Mouse (Mus musculus) CD4-positive, CD25-positive, alpha-beta regulatory T cell, adult 2 months (primary cell): ENCODE results near the gene Cdk4.
"Not testable (repeated sequence)": the region's sequence is repeated elsewhere in the genome, so short reads cannot be mapped to it uniquely, and the experiment has no call there.

Source experiments
- DNase-seq: peaks from one replicate; pipeline ENCODE4 v3.0.0-alpha.2; 2012; ENCODE audit warnings: low read depth, low spot score

Gene Cdk4

DNA sequence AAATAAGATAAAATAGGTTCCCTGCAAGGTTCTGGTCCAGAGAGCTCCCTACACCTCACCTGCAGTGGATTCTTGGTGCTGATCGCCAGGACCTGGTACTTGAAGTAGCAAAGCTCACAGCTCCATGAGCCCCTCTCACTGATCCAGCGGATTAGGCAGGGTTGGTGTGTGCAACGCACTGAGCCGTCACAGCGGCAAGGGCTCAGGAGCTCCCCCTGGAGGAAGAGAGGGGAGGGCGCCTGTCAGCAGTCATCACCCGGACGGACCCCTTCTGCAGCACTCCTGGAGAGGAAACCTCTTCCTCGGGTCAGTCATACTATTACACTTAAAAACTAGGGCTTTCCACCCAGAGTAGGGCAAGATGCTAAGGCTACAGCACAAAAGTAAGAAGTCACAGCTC lies 5.2 kb upstream of the Cdk4 start:
- peak; percentile 90 for DNase-seq

GRCm38 (mm10) chr10:127058708-127059107 lies 4.6 kb upstream of the Cdk4 start:
- no peak for DNase-seq

- peak; percentile 59 for DNase-seq
These were observed 4.0 kb upstream of the Cdk4 start for GRCm38 (mm10) chr10:127059174-127059967.

DNA sequence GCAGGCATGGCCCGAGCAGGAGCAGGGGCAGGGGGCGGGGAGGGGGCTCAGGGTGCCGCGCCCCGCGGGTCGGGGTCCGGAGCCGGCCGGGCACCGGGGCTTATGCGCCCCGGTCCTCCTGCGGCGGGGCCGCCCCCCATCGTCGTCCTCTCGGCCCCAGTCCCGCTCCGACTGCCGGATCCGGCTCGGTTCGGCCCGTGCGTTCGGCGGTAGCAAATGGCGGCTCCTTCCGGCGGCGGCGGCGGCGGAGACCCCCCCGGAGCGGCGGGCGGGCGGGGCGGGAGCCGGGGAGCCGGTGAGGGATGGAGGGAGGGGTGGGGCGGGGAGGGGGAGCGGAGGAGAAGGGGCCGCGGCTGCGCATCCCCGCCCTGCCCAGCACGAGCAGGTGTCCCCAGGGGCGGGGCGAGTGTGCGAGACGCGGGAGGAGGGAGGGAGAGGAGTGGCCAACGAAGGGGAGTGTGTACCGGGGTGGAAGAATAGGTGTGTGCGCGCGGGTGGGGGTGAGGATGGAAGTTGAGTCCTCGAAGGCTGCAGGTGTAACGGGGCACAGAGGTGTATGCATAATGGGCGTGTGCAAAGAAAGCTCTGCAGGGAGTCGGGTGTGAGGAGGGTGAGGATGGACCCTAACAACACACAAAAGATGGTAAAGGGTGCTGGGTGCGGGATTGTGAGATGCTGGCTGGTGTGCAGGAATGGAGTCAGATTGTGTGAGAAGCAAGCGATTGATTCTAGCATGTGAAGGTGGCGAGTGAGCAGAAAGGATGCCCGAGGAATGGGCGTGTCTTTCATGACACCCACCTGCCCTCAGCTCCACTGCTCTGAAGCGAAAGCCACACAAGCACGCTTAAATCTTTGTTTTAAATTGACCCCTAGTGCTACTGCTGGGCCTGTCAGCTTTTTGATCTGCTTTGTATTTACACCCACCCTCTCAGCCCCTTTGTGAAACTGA lies 3.1 kb upstream of the Cdk4 start, which contains the start of gene March9:
Gene March9 (minus strand): TSS at position 217 of the 949 bp plus-strand sequence.
- peak; percentile 90 for DNase-seq

- no peak for DNase-seq
These were observed 2.2 kb upstream of the Cdk4 start for GRCm38 (mm10) chr10:127061085-127061484.

GRCm38 (mm10) chr10:127061513-127061912 lies 1.8 kb upstream of the Cdk4 start:
- no peak for DNase-seq

DNA sequence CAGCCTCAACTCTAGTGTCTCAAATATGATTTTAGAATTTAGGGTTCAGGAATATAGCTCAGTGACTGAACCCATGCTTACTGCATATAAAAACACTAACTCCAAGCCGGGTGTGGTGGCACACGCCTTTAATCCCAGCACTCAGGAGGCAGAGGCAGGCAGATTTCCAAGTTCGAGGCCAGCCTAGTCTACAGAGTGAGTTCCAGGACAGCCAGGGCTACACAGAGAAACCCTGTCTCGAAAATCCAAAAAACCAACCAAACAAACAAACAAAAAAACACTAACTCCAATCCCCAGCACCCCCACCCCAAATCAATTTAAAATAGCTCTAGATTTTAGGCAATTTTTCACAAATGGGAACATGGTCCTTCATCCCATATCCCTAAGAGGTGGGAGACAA lies 1.2 kb upstream of the Cdk4 start:
- not testable (repeated sequence) for DNase-seq

- no peak for DNase-seq
These were observed 831 bp upstream of the Cdk4 start for GRCm38 (mm10) chr10:127062503-127062902.

GRCm38 (mm10) chr10:127063913-127064870 lies 858 bp downstream of the Cdk4 start:
- DNase-seq: no peak

DNA sequence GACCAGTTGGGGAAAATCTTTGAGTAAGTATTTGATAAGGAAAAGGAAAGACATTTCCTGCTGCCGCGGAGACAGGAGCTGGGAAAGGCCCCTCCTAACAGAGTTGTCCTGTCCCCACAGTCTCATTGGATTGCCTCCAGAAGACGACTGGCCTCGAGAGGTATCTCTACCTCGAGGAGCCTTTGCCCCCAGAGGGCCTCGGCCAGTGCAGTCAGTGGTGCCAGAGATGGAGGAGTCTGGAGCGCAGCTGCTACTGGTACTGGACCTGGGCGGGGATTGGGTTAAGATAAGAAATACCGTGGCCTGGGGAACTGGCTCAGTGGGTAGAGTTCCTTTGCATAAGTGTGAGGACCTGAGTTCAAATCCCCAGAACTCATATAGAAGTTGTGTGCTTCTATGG lies 2.6 kb downstream of the Cdk4 start:
- DNase-seq: no peak

DNA sequence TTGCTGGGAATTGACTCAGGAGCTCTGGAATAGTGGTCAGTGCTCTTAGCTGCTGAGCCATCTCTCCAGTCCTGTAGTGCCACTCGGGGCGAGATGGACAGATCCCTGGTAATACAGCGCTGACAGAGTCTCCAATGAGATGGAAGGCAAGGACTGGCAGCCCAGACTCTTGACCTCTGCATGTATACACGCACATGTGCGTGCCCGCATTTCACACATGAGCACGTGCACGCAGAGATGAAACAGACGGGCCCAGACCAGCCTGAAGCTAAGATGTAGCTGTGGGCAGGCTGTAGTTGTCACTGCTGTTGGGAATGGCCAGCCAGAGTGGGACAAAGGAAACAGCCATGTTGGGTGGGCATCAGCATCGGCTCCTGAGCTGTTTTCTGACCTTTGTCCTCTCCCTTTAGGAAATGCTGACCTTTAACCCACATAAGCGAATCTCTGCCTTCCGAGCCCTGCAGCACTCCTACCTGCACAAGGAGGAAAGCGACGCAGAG lies 3.2 kb downstream of the Cdk4 start:
- DNase-seq: no peak

GRCm38 (mm10) chr10:127068360-127069038 lies 5.2 kb downstream of the Cdk4 start:
- no peak for DNase-seq

DNA sequence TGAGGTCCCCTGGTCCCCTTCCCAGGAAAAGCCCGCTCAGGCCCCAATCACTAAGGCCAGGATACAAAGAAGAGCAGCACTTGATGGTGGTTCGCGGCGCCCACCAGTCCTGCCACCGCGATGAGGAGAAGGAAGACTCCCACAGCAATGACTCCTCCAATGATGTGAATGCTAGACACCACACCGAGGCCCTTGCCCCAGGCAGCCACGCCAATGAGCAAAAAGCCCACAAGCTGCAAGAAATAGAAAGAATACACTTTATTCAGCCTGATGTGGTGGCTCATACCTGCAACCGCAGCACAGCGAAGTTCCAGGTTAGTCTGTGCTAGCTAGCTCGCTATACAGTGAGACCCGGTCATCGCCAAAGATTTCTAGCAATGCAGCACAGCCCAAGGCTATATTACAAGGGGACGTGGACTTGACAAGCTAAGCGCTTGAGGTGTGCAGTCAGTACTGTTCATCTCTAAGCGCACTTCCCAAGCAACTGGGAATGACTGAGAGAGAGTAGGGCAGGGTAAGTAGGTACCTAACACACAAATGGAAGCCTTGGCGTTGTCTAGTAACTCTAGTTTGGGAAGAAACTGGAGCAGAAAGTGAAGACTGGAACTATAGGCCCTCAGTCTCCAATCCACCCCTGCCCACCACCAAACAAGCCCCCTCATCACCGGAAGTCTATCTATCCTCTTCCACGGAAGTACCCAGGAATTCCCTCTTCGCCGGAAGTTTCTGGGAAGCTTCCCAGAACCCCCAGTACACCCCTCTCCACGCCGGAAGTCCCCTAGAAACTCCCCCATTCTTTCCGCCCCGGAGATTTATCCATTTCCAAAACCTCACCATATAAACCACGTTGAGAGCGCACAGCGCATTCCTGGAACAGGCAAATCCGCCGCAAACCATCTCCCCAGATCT lies 6.2 kb downstream of the Cdk4 start:
- DNase-seq: no peak

DNA sequence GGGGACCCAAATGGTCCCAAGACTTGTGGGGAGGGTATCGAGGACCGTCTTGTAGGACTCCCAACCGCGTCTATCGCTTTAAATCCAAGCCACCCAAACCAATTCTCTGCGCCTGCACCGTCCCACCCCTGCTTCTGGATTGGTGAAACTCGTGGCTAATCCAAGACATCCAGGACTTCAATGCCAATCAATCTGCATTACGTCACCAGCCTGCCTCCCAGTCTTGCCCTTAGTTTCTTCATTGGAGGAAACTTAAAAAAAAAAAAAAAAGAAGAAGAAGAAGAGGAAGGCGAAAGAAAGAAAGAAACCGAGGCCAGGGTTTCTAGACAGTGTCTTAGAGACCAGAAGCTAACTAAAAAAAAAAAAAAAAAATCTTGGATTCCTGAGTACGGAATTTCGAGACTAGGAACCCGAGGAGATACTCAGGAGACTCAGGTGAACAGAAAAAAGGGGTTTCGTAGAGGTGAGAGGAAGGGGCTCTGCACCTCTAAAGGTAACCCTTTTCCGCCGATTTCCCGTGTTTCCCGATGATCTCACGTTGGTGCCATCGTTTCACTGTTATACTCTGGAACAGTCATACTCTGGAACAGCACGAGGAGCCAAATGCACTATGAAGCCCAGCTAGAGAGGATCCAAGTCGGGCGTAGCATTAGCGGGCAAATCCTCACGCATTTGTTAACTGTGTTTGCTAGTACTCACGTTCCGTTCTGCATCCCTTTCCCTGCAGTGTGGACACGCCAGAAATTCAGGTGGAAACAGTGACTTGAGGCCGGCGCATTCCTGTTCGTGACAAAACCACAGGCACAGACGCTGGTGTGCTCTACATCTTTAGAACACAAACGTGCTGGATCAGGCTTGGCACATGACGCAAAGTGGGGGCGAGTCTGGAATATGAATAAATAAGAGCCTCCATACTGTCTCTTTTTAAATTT lies 7.1 kb downstream of the Cdk4 start, which contains the start of gene Tspan31:
Gene Tspan31 (minus strand): TSS at position 75 of the 932 bp plus-strand sequence.
- peak; percentile 84 for DNase-seq

- no peak for DNase-seq
These were observed 7.9 kb downstream of the Cdk4 start for GRCm38 (mm10) chr10:127071203-127071602.

- DNase-seq: not testable (repeated sequence)
These were observed 8.9 kb downstream of the Cdk4 start for GRCm38 (mm10) chr10:127072270-127072669.

DNA sequence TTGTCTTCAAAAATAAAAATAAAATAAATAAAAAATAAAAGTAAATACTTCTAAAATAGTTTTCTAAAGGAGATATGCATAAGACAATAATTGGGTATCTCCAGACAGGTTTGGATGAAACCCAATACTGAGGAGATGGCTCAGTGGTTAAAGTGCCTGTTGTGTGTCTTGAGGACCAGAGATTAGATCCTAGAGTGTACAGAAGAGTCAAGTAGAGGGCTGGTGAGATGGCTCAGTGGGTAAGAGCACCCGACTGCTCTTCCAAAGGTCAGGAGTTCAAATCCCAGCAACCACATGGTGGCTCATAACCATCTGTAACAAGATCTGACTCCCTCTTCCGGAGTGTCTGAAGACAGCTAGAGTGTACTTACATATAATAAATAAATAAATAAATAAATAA lies 9.6 kb downstream of the Cdk4 start:
- not testable (repeated sequence) for DNase-seq

GRCm38 (mm10) chr10:127073981-127074380 lies 10.6 kb downstream of the Cdk4 start:
- DNase-seq: no peak
